Mouse (Mus musculus): ENCODE data around the gene Asic4.

Gene Asic4

DNA sequence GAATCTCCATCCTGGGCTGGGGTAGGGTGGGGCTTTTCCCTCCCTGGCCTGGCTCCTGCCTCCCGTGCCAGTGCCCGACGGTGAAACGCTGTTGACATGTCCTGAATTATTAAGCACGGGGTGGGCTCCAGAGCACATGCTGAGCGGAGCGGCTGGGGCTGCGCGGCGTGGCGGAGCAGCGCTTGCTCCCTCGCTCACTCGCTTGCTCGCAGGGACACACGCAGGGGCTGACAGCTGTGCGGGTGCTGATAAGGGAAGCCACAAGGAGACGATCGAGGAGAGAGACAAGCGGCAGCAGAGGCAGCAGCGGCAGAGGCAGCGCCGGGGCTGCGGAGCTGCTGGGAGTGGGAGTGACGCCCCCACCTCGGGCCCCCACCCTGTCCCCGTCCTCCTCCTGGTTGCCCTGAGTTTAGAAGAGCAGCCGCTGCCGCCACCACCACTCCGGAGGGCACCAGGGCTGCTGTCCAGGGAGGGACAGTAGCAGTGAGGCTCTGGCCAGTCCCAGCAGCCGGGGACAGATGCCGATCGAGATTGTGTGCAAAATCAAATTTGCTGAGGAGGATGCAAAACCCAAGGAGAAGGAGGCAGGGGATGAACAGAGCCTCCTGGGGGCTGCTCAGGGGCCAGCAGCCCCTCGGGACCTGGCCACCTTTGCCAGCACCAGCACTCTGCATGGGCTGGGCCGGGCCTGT is at the start of gene Asic4:
TSS of gene Asic4 (plus strand) at position 123 of the 692 bp plus-strand sequence.
- no peak for DNase-seq

DNA sequence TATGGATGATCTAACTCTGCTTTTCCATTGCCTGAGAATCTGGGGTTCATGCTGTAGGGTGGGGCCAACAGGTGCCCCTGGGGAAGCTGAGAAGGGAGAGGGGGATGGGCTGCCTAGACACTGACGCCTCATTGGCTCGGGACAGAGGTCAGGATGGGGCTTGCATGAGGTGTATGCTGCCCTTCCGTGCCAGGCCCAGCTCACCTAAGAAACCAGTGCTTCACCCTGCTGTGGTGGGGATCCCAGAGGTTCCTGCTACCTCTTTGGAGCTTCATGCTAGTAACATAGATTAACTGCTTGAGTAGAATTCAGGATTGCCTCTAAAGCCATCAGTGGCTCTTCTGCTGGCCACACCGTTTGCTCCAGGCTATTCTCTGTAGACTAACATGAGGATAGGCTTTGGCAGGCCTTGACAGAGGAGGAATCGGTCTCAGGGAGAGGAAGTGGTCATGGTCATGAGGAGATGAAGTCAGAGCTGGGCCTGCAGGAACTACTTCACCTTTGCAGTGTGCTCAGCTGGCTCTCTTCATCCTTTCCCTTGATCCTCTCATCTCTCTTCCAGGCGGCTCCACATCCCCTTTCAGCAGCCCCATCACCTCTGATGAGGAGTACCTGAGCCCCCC is 49.6 kb upstream of the Asic4 start:
- no peak for DNase-seq

DNA sequence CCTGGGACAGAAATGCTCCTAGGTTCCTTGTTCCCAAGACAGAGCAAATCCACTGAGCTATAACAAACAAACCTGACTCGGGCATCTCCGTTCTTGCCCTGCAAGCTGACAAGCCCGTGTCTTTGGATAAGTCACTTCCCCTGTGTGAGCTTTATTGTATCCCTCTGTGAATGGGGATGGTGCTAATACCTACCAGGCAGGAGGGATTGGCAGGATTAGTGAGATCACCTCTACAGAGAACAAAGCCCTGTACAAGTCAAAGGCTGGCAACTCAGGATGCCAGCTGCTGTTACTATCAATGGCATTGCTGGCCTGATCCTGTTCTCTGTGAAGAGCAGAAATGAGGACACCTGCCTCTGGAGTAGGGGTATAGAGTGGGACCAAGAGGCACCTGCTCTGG is 44.7 kb upstream of the Asic4 start:
- no peak for DNase-seq

DNA sequence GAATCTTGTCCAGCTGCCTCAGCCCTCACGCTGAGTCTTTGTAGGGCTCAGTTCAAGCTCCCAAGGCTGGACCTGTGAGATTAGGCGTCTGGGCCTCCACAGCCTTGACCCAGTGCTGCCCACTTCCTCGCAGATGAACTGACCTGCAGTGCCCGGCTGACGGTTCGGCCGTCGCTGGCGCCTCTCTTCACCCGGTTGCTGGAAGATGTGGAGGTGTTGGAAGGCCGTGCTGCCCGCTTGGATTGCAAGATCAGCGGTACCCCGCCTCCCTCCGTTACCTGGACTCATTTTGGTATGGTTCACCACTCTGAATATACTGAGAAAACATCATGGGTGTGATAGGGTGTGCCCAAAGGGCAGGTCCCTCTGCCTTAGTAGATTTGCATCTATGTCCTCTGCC is 44.1 kb upstream of the Asic4 start:
- no peak for DNase-seq

DNA sequence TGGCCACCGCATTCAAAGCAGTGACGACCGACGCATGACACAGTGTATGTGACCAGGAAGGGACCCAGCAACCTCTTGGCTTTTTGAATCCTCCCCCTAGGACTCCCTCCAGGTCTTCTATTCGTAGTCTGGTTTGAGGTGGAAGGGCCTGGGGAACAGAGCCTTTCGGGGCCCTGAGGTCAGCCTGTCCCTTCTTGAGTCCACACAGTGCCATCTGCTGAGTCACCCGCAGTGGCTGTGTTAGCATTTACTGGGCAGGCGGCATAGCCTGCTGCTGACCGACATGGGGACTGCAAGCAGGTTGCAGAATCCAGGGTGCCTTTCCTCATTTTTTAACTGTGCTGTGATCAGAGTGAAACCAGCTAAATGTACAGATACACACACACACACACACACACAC is 43.2 kb upstream of the Asic4 start:
- no peak for DNase-seq

DNA sequence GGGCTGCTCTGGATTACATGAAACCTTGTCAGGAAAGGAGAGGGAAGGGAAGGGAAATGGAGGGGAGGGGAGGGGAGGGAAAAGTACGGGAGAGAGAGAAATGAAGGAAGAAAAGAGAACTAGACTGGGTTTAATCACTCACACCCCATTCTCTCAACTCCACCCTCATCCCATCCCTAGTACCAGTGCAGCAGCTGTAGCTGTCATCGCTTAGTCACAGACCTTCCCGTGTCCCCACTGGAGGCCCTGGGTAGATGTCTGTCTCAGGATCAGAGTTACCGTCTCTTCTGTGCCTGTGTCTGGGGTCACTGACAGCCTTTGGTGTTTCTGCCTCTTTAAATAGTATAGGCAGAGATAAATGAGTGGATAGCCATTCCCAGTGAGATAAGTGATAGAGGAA is 42.0 kb upstream of the Asic4 start:
- DNase-seq: no peak

DNA sequence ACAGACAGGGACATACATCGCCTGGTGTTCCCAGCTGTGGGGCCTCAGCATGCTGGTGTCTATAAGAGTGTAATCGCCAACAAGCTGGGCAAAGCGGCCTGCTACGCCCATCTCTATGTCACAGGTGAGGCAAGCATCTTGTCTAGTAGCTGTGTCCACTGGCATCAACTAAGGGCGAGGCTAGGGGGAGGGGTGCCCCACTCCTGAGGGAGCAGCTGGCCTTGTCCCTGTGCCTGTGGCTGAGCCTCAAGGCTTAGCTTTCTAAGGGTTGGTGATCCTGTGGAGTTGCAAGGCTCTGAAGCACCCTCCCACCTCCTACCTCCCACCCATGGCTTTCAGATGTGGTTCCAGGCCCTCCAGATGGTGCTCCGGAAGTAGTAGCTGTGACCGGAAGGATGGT is 40.3 kb upstream of the Asic4 start:
- DNase-seq: no peak

DNA sequence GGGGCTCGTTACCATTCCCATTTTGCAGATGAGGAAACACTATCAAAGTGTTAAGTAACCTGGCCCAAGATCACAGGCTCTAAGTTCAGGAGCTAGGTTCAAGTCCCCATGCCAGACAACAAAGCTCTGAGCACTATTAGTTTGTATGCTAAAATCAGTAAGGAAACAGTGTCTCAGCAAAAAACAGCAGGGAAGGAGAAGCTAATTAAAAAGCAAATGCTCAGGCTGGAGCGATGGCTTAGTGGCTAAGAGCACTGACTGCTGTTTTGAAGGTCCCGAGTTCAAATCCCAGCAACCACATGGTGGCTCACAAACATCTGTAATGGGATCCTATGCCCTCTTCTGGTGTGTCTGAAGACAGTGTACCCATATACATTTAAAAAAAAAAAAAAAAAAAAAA is 38.0 kb upstream of the Asic4 start:
- DNase-seq: no peak

DNA sequence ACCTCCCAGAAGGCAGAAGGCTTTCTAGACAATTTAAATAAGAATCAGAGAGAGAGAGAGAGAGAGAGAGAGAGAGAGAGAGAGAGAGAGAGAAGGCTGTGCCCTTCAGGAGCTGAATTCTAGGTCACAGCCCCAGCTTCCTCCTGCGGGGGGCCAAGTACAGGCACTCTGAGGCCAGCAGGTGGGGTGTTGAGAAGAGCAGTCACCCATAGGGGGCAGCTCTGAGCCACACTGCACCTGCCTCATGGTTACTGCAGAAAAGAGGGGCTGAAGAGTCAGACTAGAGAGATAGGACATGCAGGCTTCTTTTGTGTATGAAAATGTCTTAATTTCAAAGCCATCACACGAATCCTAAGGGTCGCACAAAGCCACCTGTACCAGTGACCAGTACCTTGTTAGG is 36.5 kb upstream of the Asic4 start:
- peak; percentile 73 for DNase-seq

DNA sequence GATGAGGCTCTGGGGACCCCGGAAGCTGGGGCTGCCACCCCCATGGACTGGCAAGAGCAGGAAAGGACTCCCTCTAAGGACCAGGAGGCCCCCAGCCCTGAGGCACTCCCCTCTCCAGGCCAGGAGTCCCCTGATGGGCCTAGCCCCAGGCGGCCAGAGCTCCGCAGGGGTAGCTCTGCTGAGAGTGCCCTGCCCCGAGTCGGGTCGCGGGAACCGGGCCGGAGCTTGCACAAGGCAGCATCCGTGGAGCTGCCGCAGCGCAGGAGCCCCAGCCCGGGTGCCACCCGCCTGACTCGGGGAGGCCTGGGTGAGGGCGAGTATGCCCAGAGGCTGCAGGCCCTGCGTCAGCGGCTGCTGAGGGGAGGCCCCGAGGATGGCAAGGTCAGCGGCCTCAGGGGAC is 28.4 kb upstream of the Asic4 start:
- no peak for DNase-seq

DNA sequence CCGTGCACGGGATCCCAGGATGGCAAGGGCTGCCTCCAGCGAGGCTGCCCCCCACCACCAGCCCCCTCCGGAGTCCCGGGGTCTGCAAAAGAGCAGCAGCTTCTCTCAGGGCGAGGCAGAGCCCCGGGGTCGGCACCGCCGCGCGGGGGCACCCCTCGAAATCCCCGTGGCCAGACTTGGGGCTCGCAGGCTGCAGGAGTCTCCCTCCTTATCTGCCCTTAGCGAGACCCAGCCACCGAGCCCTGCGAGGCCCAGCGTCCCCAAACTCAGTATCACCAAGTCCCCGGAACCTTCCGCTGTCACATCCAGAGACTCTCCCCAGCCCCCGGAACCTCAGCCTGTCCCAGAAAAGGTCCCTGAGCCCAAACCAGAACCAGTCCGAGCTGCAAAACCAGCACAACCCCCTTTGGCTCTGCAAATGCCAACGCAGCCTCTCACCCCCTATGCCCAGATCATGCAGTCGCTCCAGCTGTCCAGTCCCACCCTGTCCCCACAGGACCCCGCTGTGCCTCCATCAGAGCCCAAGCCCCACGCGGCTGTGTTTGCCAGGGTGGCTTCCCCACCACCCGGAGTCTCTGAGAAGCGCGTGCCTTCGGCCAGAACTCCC is 27.9 kb upstream of the Asic4 start:
- peak; percentile 21 for DNase-seq

DNA sequence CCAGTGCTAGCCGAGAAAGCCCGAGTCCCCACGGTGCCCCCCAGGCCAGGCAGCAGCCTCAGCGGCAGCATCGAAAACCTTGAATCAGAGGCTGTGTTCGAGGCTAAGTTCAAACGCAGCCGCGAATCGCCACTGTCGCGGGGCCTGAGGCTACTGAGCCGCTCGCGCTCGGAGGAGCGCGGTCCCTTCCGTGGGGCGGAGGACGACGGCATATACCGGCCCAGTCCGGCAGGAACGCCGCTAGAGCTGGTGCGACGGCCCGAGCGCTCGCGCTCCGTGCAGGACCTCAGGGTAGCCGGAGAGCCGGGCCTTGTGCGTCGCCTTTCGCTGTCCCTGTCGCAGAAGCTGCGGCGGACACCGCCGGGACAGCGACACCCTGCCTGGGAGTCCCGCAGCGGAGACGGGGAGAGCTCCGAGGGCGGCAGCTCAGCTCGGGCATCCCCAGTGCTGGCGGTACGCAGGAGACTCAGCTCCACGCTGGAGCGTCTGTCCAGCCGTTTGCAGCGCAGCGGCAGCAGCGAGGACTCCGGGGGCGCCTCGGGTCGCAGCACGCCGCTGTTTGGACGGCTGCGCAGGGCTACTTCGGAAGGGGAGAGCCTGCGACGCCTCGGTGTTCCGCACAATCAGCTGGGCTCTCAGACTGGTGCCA is 27.3 kb upstream of the Asic4 start:
- DNase-seq: no peak

DNA sequence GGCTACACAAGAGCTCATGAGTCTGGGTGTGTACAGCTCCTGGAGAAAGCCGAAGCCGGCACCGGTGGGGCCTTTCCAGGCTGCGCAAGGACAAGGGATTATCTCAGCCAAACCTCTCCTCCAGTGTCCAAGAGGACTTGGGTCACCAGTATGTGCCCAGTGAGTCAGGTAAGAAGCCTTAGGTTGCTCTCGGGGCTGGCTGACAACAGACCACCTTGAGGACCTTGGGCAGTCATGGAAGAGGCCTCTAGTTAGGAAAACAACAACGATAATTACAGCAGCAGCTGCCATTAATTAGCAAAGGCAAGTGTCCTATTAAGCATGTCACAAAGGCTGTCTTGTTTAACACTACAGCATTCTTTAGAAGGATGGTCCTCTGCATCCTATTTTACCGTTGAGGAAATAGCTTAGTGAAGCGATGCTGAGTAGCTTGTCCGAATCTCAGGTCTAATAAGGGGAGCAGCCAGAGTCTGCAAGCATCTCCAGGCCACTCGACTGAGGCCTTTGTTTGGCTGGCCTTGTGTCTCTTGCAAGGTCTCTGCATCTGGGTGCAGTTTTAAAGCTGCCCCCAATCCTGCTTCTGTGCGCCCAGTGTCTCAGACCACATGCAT is 26.4 kb upstream of the Asic4 start:
- no peak for DNase-seq

DNA sequence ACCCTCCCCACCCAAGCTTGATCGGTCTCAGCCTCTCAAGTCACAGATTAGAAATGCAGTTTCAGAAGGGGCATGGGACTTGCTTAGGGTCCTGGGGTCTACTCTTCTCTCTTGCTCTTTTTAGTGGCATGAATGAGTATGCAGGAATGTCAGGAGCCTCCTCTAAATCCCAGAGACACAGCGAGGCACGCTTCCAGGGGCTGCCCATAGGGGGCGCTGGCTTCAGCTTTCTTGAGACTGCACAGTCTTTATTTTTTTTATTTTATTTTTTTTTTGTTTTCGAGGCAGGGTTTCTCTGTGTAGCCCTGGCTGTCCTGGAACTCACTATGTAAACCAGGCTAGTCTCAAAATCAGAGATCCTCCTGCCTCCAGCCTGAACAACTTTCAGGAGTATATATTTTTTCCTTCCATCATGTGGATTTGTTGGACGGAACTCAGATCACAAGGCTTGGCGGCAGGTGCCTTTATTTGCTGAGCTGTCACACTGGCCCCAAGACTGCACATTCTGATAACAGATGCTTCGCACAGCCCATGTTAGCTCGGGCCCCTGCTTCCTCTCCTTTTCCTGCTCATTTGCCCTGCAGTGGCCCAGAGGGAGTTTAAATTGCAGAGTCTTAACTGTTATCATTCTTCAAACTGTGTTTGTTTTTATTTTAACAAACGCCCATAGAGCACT is 24.3 kb upstream of the Asic4 start:
- DNase-seq: peak; percentile 26

DNA sequence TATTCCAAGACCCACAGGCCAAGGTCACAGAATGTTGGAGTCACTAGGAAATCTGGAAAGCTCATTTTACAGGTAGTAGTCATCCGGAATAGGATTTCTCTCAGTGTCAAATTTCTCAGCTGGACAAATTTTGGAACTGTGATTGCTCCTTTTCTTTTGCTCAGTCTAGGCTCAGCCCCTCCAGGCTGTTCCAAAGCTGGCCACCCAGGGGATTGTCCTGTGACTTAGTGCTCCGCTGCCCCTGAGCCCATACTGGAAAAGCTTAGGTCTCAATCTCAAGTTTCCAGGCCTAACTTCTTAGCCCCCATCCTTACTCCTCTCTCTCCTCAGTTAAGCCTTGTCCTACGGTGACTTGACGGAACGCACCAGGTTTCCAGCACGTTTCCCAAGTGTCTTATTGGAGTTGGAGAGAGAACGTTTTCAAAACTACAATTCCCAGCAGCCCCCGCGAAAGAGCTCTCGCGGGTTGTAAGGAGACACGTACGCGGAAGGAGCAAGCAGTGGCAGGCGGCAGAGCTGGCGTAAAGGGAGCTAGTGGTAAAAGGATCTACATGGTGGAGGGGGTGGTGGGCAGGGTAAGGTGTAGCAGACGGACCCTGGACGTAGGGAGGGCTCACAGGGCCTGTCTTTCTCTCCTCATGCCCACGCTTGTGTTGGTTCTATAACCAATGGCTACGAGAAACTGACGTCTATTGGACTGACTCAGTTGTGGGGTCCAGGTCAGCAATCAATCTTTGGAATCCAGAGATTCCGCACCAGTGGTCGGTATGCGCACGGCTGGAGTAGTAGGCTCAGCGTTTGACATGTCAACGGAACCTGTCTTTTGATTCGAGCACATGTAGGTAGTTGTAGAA is 14.5 kb upstream of the Asic4 start, which contains the start of gene Gmppa:
TSS of gene Gmppa (plus strand) at position 456 of the 854 bp plus-strand sequence.
- peak; percentile 79 for DNase-seq

DNA sequence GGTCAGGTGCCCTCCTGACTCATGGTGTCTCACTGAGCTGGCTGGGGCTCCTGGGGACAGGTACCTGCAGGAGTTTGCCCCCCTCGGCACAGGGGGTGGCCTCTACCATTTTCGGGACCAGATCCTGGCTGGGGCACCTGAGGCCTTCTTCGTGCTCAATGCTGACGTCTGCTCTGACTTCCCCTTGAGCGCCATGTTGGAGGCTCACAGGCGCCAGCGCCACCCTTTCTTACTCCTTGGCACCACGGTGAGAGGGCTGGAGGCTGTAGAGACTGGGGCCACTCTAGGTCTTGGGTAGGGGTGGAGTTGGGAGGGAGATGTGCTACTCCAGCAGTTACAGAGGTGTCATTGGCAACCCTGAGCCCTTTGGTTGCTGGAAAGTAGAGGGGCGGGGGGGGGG is 11.5 kb upstream of the Asic4 start:
- no peak for DNase-seq

DNA sequence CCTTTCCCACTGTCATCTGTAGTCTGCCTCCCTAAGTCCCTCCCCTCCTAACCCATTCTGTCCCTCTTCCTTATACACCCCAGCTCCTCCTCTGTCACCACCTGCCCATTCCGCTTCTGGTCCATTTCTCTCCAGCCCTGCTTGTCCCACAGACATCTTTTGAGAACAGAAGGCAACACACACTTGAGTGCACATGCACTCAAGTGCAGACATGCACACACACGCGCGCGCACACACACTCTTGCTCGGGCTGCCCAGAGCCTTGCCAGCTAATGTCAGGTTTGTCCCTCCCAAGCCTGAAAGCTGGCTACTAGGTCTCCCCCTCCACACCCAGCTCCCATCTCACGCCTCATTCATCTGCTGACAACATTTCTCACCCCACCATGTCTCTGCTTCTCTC is 9.6 kb upstream of the Asic4 start:
- DNase-seq: no peak

DNA sequence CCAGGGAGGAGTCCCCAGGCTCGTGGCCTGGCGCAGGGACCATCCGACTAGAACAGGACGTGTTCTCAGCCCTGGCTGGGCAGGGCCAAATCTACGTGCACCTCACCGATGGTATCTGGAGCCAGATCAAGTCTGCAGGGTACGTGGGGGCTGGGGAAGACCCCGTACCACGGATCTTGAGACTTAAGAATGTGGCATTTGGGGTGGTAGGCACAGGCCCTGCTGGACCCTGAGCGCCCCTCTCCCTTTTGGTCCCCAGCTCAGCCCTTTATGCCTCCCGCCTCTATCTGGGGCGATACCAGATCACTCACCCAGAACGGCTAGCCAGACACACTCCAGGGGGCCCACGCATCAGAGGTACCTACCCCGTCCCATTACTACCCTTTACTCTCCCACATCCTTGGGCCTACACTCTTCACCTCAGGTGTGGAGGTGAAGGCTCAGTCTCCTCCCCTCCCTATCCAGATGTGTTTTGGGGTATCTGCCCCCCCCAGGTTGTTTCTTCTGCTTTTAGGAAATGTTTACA is 8.7 kb upstream of the Asic4 start:
- no peak for DNase-seq

DNA sequence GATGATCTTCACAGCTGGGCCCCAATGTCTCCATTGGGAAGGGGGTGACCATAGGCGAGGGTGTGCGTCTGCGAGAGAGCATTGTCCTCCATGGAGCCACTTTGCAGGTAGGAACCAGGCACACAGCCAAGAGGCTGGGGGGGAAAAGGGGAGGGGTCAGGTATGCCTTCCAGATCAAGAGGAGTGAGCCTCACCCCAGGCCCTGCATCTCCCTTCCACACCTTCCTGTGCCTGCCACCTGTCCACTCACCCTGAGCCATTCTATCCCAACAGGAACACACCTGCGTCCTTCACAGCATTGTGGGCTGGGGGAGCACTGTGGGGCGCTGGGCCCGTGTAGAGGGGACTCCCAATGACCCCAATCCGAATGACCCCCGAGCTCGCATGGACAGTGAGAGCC is 8.1 kb upstream of the Asic4 start:
- no peak for DNase-seq

DNA sequence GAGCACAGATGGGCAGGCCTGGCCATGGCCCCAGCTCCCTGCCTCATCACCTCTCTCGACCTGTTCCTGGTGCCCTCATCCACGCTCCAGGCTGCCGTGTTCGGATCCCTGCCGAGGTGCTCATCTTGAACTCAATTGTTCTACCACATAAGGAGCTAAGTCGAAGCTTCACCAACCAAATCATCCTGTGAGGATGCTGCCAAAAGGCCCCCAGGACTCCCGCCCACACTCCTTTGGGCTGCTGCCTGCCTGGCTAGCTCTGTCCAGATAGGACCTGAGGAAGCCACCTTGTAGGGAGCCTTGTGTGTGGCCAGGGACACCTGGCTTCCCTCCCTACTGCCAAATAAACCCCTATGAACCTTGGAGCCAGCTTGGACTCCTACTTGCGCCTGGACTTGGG is 7.4 kb upstream of the Asic4 start:
- DNase-seq: no peak

DNA sequence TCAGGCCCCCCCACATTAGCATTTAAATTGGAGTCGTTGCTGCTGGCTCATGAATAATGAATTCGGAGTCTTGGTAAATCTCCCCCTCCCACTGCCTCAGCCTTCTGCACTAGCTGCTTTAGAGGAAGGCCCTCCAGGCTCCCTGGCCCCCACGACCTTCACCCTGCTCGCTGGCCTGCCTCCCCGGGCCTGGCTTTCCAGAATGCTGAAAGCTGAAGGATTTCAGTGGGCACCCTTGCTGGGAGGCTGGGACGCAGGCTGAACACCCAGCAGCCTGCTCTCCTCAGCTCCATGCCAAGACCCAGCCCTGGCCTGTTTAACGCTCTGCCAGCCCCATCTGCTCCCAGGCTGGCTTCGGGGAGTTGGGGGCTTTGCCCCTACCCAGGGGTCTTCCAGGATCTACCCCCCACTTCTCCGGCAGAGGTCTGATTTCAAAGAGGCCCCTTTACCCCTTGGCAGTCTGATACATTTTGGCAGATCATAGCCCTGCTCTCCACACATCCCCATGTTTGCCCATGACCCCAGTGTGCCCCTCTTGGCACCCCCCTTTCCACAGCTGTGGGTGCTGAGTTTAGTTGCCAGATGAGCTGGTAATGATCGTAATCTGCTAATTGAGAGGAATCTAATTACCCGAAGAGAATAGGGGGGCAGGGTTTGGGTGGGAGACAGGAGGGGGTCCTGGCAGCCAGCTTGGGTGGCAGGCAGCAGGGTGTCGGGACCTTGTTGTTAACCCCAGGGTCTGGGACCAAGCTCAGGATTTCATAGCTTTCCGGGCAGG is 6.8 kb upstream of the Asic4 start:
- no peak for DNase-seq

Measured in thymus, postnatal 14 days (tissue).